Mouse (Mus musculus) heart, postnatal 0 days (tissue): Measurements from ENCODE around the gene Reep3.

Experiments
- CTCF ChIP-seq: IDR thresholded peaks from 2 replicates; pipeline ENCODE4 v1.5.1; 2016; ENCODE audit warnings: antibody characterized with exemption, control low read depth, low read depth
- EP300 ChIP-seq: IDR thresholded peaks from 2 replicates; pipeline ENCODE4 v1.6.1; 2016; ENCODE audit warnings: antibody characterized with exemption, low read depth

- no peak for TF ChIP-seq EP300
- TF ChIP-seq CTCF: no peak
These were observed 52.4 kb downstream of the Reep3 start for GRCm38 (mm10) chr10:67044346-67044745.
